Mouse (Mus musculus) myocyte (in vitro differentiated cells): Measurements from ENCODE around the gene Il9r.

Experiments used
- E2F4 ChIP-seq: IDR thresholded peaks from one replicate; pipeline ENCODE4 v1.6.1; 2011; ENCODE audit warnings: mild to moderate bottlenecking, control low read depth, moderate library complexity; ENCODE audit not compliant: insufficient read depth
- MAX ChIP-seq: IDR thresholded peaks from one replicate; pipeline ENCODE4 v1.6.1; 2011; ENCODE audit warnings: low read depth, mild to moderate bottlenecking, control low read depth
- MYOD1 ChIP-seq, 3 experiments: IDR thresholded peaks; one replicate each; pipeline ENCODE4 v1.6.1; 2011; ENCODE audit warnings: control low read depth in 2 of 3, low read depth in 2 of 3, mild to moderate bottlenecking in 2 of 3, moderate library complexity in 1 of 3; ENCODE audit not compliant: insufficient read length in 2 of 3, control insufficient read depth in 1 of 3
- MYOG ChIP-seq, 3 experiments: IDR thresholded peaks; one replicate each; pipeline ENCODE4 v1.6.1; 2011; ENCODE audit warnings: control low read depth in 2 of 3, low read depth in 2 of 3, mild to moderate bottlenecking in 2 of 3; ENCODE audit not compliant: insufficient read length in 2 of 3, control insufficient read depth in 1 of 3, insufficient read depth in 1 of 3
- POLR2A ChIP-seq: IDR thresholded peaks from one replicate; pipeline ENCODE4 v1.6.1; 2011; ENCODE audit warnings: low read depth, mild to moderate bottlenecking, control low read depth, moderate library complexity; ENCODE audit not compliant: insufficient read length
- REST ChIP-seq: IDR thresholded peaks from one replicate; pipeline ENCODE4 v1.6.1; 2011; ENCODE audit warnings: mild to moderate bottlenecking, control low read depth, moderate library complexity; ENCODE audit not compliant: insufficient read depth, insufficient read length
- SRF ChIP-seq: IDR thresholded peaks from one replicate; pipeline ENCODE4 v1.6.1; 2011; ENCODE audit warnings: low read depth; ENCODE audit not compliant: control insufficient read depth, insufficient read length
- TCF3 ChIP-seq: IDR thresholded peaks from one replicate; pipeline ENCODE4 v1.6.1; 2011; ENCODE audit warnings: low read depth, control low read depth; ENCODE audit not compliant: insufficient read length
- USF1 ChIP-seq: IDR thresholded peaks from one replicate; pipeline ENCODE4 v1.6.1; 2011; ENCODE audit warnings: low read depth, mild to moderate bottlenecking, control low read depth, moderate library complexity

DNA sequence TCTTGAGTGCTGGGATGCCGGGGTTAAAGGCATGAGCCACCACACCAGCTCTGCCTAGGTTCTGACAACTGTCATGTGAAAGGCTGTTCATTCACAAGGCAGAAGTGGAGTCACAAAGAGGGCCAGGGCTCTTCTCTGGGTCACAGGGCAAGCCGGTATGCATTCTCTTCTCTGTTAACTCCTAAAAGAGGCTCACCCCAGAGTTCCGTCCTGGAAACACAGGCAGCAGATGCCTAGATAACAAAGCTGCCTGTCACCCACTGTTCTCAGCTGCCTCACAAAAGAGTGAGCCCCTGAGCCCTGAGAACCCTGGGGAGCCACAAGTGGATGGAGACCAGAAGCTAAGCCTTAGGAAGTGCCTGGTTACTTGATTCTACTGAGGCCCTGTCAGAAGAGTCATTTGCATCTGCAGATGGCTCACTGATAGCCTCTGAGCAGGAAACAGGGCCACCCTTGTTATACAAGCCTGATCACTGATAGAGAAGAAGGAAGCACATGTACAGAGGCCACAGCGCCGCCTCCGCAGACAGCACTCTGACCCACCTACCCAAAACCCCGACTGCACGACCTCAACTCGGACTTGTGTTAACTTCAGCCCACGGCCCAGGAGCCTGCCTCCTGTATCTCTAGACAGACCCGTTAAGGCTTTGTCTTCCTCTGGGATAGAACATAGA is 4.1 kb downstream of the Il9r start:
- TF ChIP-seq MAX (no peak), MYOD1 (IDR thresholded peaks at IDR 0.05; ENCODE audit: control insufficient read depth in 1 of 3, insufficient read length in 2 of 3, low read depth in 2 of 3) (no peak), POLR2A (no peak), USF1 (no peak), MYOG (IDR thresholded peaks at IDR 0.05; ENCODE audit: control insufficient read depth in 1 of 3, insufficient read depth in 1 of 3, insufficient read length in 2 of 3, low read depth in 2 of 3) (no peak), TCF3 (no peak), SRF (no peak), E2F4 (no peak), REST (no peak)
